Mouse (Mus musculus) inflammation-experienced regulatory T-cells (primary cell): Measurements from ENCODE around the gene Adgra3. TPM values are rescaled to one million over a fixed set of nuclear protein-coding genes. Genes with fewer than 3 reads are reported as not detected.

Experiments used
- polyA plus RNA-seq, 2 experiments: library from polyadenylated mRNA; unstranded; fragments of 100-300 nt; shearing (Covaris generic); gene quantifications; one replicate each; pipeline ENCODE4 v1.2.1; 2017

Adgra3 gene
- polyA plus RNA-seq = 1 to 10 TPM in 1 of 2 experiments, under 1 TPM in 1; 0.24 to 1.1 TPM

GRCm38 (mm10) chr5:50058421-50059286, at the start of gene Adgra3:
Adgra3 (minus strand) TSS chr5:50059006.

